Mouse (Mus musculus): ENCODE measurements around the gene R3hdm4. TPM values are rescaled to one million over a fixed set of nuclear protein-coding genes. Genes with fewer than 3 reads are reported as not detected.
A peak's percentile ranks its signal among the peaks of the same experiment; 100 is the strongest.

The R3hdm4 gene
- total RNA-seq, 1 experiment from 2014 or later: 75.8 TPM

GRCm38 (mm10) chr10:79943471-79943901 lies 22.5 kb upstream of the R3hdm4 start:
- no peak for DNase-seq

GRCm38 (mm10) chr10:79942988-79943387 lies 22.0 kb upstream of the R3hdm4 start:
- no peak for DNase-seq

- DNase-seq: peak; percentile 39
These were observed 19.7 kb upstream of the R3hdm4 start for GRCm38 (mm10) chr10:79940749-79941148.

- DNase-seq: no peak
These were observed 16.9 kb upstream of the R3hdm4 start for GRCm38 (mm10) chr10:79937775-79938526.

GRCm38 (mm10) chr10:79936911-79937441 lies 16.0 kb upstream of the R3hdm4 start:
- DNase-seq: peak; percentile 96

- DNase-seq: peak; percentile 41
These were observed 15.4 kb upstream of the R3hdm4 start for GRCm38 (mm10) chr10:79936284-79936910.

- no peak for DNase-seq
These were observed 14.0 kb upstream of the R3hdm4 start for GRCm38 (mm10) chr10:79934794-79935569.

- DNase-seq: peak; percentile 87
These were observed 13.3 kb upstream of the R3hdm4 start for GRCm38 (mm10) chr10:79934272-79934721.

GRCm38 (mm10) chr10:79933861-79934260 lies 12.9 kb upstream of the R3hdm4 start:
- DNase-seq: no peak

GRCm38 (mm10) chr10:79933145-79933679 lies 12.2 kb upstream of the R3hdm4 start:
- no peak for DNase-seq

GRCm38 (mm10) chr10:79932736-79933135 lies 11.7 kb upstream of the R3hdm4 start:
- DNase-seq: peak; percentile 66

GRCm38 (mm10) chr10:79931797-79932196 lies 10.8 kb upstream of the R3hdm4 start:
- no peak for DNase-seq

- no peak for DNase-seq
These were observed 9.8 kb upstream of the R3hdm4 start for GRCm38 (mm10) chr10:79930826-79931186.

- DNase-seq: no peak
These were observed 9.2 kb upstream of the R3hdm4 start for GRCm38 (mm10) chr10:79929967-79930825.

- no peak for DNase-seq
These were observed 8.1 kb upstream of the R3hdm4 start for GRCm38 (mm10) chr10:79928907-79929701.

- peak; percentile 77 for DNase-seq
These were observed 7.2 kb upstream of the R3hdm4 start for GRCm38 (mm10) chr10:79928030-79928694.

GRCm38 (mm10) chr10:79927324-79928029 lies 6.5 kb upstream of the R3hdm4 start:
- DNase-seq: peak; percentile 75

GRCm38 (mm10) chr10:79926491-79927323 lies 5.7 kb upstream of the R3hdm4 start, which contains the start of gene Arid3a:
Gene Arid3a (plus strand): TSS chr10:79927043.
- peak; percentile 92 for DNase-seq
